Mouse (Mus musculus): ENCODE data around the gene Olfr1243. TPM values are rescaled to one million over a fixed set of nuclear protein-coding genes. Genes with fewer than 3 reads are reported as not detected.
"Not testable (repeated sequence)": the region's sequence is repeated elsewhere in the genome, so short reads cannot be mapped to it uniquely, and the experiment has no call there.

Gene Olfr1243
- polyA plus RNA-seq (2016; fragmentation: Nextera tagmentation; extraction: Ambion mirVana): not detected in 2 replicates

- Histone ChIP-seq H3K9ac (replicated peaks) (no peak within 1 kb of the TSS), H3K4me2 (replicated peaks) (no peak within 1 kb of the TSS), H3K4me3 (no peak within 1 kb of the TSS), H3K4me1 (no peaks in the 10 kb centered on the region), H3K9me3 (no peaks in the 10 kb centered on the region), H3K27ac (replicated peaks) (no peak within 1 kb of the TSS), H3K27me3 (no peaks in the 10 kb centered on the region), H3K36me3 (no peaks in the 10 kb centered on the region)
- no peak for ATAC-seq (ENCODE audit: low FRiP score, low read depth)
- WGBS: 82% methylated on average over 1 of the region's 1 CpGs
These were observed at the start of gene Olfr1243 for GRCm38 (mm10) chr2:89531387-89531786. Gene Olfr1243 (minus strand): TSS chr2:89531487.

- WGBS: 91% methylated on average over 1 of the region's 1 CpGs
These were observed 47.1 kb upstream of the Olfr1243 start, which contains the start of gene Olfr1245 for GRCm38 (mm10) chr2:89578347-89578746. Gene Olfr1245 (minus strand): TSS chr2:89578447.

GRCm38 (mm10) chr2:89562706-89563105 is 31.4 kb upstream of the Olfr1243 start:
- H3K27ac ChIP-seq (replicated peaks); H3K4me3 ChIP-seq; H3K27me3 ChIP-seq; H3K36me3 ChIP-seq; H3K4me1 ChIP-seq; H3K9ac ChIP-seq (replicated peaks); ATAC-seq (ENCODE audit: low FRiP score, low read depth); H3K4me2 ChIP-seq (replicated peaks); H3K9me3 ChIP-seq: not testable (repeated sequence)
- 60% methylated on average over 2 of the region's 2 CpGs for WGBS

More at GRCm38 (mm10) chr2:89578347-89578746, 47.1 kb upstream of the Olfr1243 start, which contains the start of gene Olfr1245:
- H3K9ac ChIP-seq (replicated peaks): no peak within 1 kb of the TSS
- no peak within 1 kb of the TSS for H3K4me2 ChIP-seq (replicated peaks)
- H3K9me3 ChIP-seq: no peaks in the 10 kb centered on the region
- no peak for ATAC-seq (ENCODE audit: low FRiP score, low read depth)
- H3K4me3 ChIP-seq: no peak within 1 kb of the TSS
- H3K36me3 ChIP-seq: no peaks in the 10 kb centered on the region
- no peak within 1 kb of the TSS for H3K27ac ChIP-seq (replicated peaks)
- no peaks in the 10 kb centered on the region for H3K27me3 ChIP-seq
- H3K4me1 ChIP-seq: no peaks in the 10 kb centered on the region

GRCm38 (mm10) chr2:89544516-89544915 is 13.2 kb upstream of the Olfr1243 start:
- H3K4me3 ChIP-seq: no peak overlapping the region
- H3K4me1 ChIP-seq: no peaks in the 10 kb centered on the region
- H3K27ac ChIP-seq (replicated peaks): no peak overlapping the region
- H3K27me3 ChIP-seq: no peaks in the 10 kb centered on the region
- no peaks in the 10 kb centered on the region for H3K9me3 ChIP-seq
- no peak for ATAC-seq (ENCODE audit: low FRiP score, low read depth)
- H3K9ac ChIP-seq (replicated peaks): no peak overlapping the region
- WGBS: 47% methylated on average over 2 of the region's 2 CpGs
- H3K36me3 ChIP-seq: no peaks in the 10 kb centered on the region
- no peak overlapping the region for H3K4me2 ChIP-seq (replicated peaks)

GRCm38 (mm10) chr2:89539923-89540322 is 8.6 kb upstream of the Olfr1243 start:
- Histone ChIP-seq H3K36me3 (no peaks in the 10 kb centered on the region), H3K4me2 (replicated peaks) (no peak overlapping the region), H3K4me1 (no peaks in the 10 kb centered on the region), H3K4me3 (no peak overlapping the region), H3K27me3 (no peaks in the 10 kb centered on the region), H3K9me3 (no peaks in the 10 kb centered on the region), H3K27ac (replicated peaks) (no peak overlapping the region), H3K9ac (replicated peaks) (no peak overlapping the region)
- 68% methylated on average over 1 of the region's 1 CpGs for WGBS
- ATAC-seq (ENCODE audit: low FRiP score, low read depth): no peak

GRCm38 (mm10) chr2:89498235-89498634 is 33.1 kb downstream of the Olfr1243 start, which contains the start of gene Olfr1242:
Gene Olfr1242 (minus strand): TSS chr2:89498335.
- WGBS: 82% methylated on average over 1 of the region's 1 CpGs
- no peak within 1 kb of the TSS for H3K4me2 ChIP-seq (replicated peaks)
- no peaks in the 10 kb centered on the region for H3K4me1 ChIP-seq
- ATAC-seq (ENCODE audit: low FRiP score, low read depth): no peak
- no peak within 1 kb of the TSS for H3K9ac ChIP-seq (replicated peaks)
- no peaks in the 10 kb centered on the region for H3K9me3 ChIP-seq
- no peak within 1 kb of the TSS for H3K27ac ChIP-seq (replicated peaks)
- H3K4me3 ChIP-seq: no peak within 1 kb of the TSS
- no peaks in the 10 kb centered on the region for H3K27me3 ChIP-seq
- H3K36me3 ChIP-seq: no peaks in the 10 kb centered on the region

- no peak within 1 kb of the TSS for H3K9ac ChIP-seq (replicated peaks)
- ATAC-seq (ENCODE audit: low FRiP score, low read depth): no peak
- no peaks in the 10 kb centered on the region for H3K27me3 ChIP-seq
These were observed 44.3 kb downstream of the Olfr1243 start, which contains the start of gene Olfr1241 for GRCm38 (mm10) chr2:89487026-89487425. Gene Olfr1241 (minus strand): TSS chr2:89487126.

More at GRCm38 (mm10) chr2:89487026-89487425, 44.3 kb downstream of the Olfr1243 start, which contains the start of gene Olfr1241:
- no peaks in the 10 kb centered on the region for H3K4me1 ChIP-seq
- H3K27ac ChIP-seq (replicated peaks): no peak within 1 kb of the TSS
- H3K4me2 ChIP-seq (replicated peaks): no peak within 1 kb of the TSS
- no peak within 1 kb of the TSS for H3K4me3 ChIP-seq
- no peaks in the 10 kb centered on the region for H3K36me3 ChIP-seq
- H3K9me3 ChIP-seq: no peaks in the 10 kb centered on the region

Other genes starting within 250 kb of the Olfr1243 start
- gene Olfr1229, start 243.5 kb downstream of the Olfr1243 start, polyA plus RNA-seq (2016; fragmentation: Nextera tagmentation; extraction: Ambion mirVana): not detected in 2 replicates
- not detected in 2 replicates for gene Olfr1230, start 234.2 kb downstream of the Olfr1243 start, polyA plus RNA-seq (2016; fragmentation: Nextera tagmentation; extraction: Ambion mirVana)
- gene Olfr1231, start 224.4 kb downstream of the Olfr1243 start, polyA plus RNA-seq (2016; fragmentation: Nextera tagmentation; extraction: Ambion mirVana): not detected in 2 replicates
- gene Olfr1232, start 201.8 kb downstream of the Olfr1243 start, polyA plus RNA-seq (2016; fragmentation: Nextera tagmentation; extraction: Ambion mirVana): not detected in 2 replicates
- not detected in 2 replicates for gene Olfr1233, start 189.1 kb downstream of the Olfr1243 start, polyA plus RNA-seq (2016; fragmentation: Nextera tagmentation; extraction: Ambion mirVana)
- not detected in 2 replicates for gene Olfr1234, start 166.6 kb downstream of the Olfr1243 start, polyA plus RNA-seq (2016; fragmentation: Nextera tagmentation; extraction: Ambion mirVana)
- not detected in 2 replicates for gene Olfr1238, start 121.8 kb downstream of the Olfr1243 start, polyA plus RNA-seq (2016; fragmentation: Nextera tagmentation; extraction: Ambion mirVana)
- not detected in 2 replicates for gene Olfr1239, start 111.1 kb downstream of the Olfr1243 start, polyA plus RNA-seq (2016; fragmentation: Nextera tagmentation; extraction: Ambion mirVana)
- not detected in 2 replicates for gene Olfr1240, start 88.5 kb downstream of the Olfr1243 start, polyA plus RNA-seq (2016; fragmentation: Nextera tagmentation; extraction: Ambion mirVana)
- not detected in 2 replicates for gene Olfr1241, start 44.4 kb downstream of the Olfr1243 start, polyA plus RNA-seq (2016; fragmentation: Nextera tagmentation; extraction: Ambion mirVana)
- not detected in 2 replicates for gene Olfr1242, start 33.2 kb downstream of the Olfr1243 start, polyA plus RNA-seq (2016; fragmentation: Nextera tagmentation; extraction: Ambion mirVana)
- gene Olfr1245, start 47.0 kb upstream of the Olfr1243 start, polyA plus RNA-seq (2016; fragmentation: Nextera tagmentation; extraction: Ambion mirVana): not detected in 2 replicates
- gene Olfr1246, start 61.7 kb upstream of the Olfr1243 start, polyA plus RNA-seq (2016; fragmentation: Nextera tagmentation; extraction: Ambion mirVana): not detected in 2 replicates
- gene Olfr1247, start 82.6 kb upstream of the Olfr1243 start, polyA plus RNA-seq (2016; fragmentation: Nextera tagmentation; extraction: Ambion mirVana): not detected in 2 replicates
- not detected in 2 replicates for gene Olfr1248, start 86.8 kb upstream of the Olfr1243 start, polyA plus RNA-seq (2016; fragmentation: Nextera tagmentation; extraction: Ambion mirVana)
- not detected in 2 replicates for gene Olfr1249, start 103.5 kb upstream of the Olfr1243 start, polyA plus RNA-seq (2016; fragmentation: Nextera tagmentation; extraction: Ambion mirVana)
- gene Olfr1250, start 130.0 kb upstream of the Olfr1243 start, polyA plus RNA-seq (2016; fragmentation: Nextera tagmentation; extraction: Ambion mirVana): not detected in 2 replicates
- not detected in 2 replicates for gene Olfr1251, start 140.4 kb upstream of the Olfr1243 start, polyA plus RNA-seq (2016; fragmentation: Nextera tagmentation; extraction: Ambion mirVana)
- gene Olfr1252, start 193.5 kb upstream of the Olfr1243 start, polyA plus RNA-seq (2016; fragmentation: Nextera tagmentation; extraction: Ambion mirVana): not detected in 2 replicates
- gene Olfr1253, start 225.6 kb upstream of the Olfr1243 start, polyA plus RNA-seq (2016; fragmentation: Nextera tagmentation; extraction: Ambion mirVana): not detected in 2 replicates

All from midbrain, embryonic 12.5 days (tissue).